ENCODE assay signal across 8 mouse cellular contexts in genomic region chr1:82284403-82284802, GRCm38 (mm10). TPM values are rescaled to one million over a fixed set of nuclear protein-coding genes. Genes with fewer than 3 reads are reported as not detected.
A peak's percentile ranks its signal among the peaks of the same experiment; 100 is the strongest.
DNase-seq lines count a peak whose midpoint lies in the region; ATAC-seq and TF ChIP-seq lines count a peak whose summit lies in the region.

No protein-coding gene starts in this region.

- peaks cover 29% of the 10 kb centered on the region for H3K36me3 ChIP-seq in embryonic facial prominence, embryonic 14.5 days (ENCODE audit: control insufficient read depth, insufficient read depth, low read length)
- H3K36me3 ChIP-seq in hindbrain, postnatal 0 days (ENCODE audit: insufficient read depth, low read length) = no peaks in the 10 kb centered on the region

- 17% methylated on average over 4 of the region's 4 CpGs for WGBS in embryonic facial prominence, embryonic 14.5 days
- WGBS in hindbrain, postnatal 0 days = 4% methylated on average over 4 of the region's 4 CpGs

- DNase-seq in layer of hippocampus, adult 2 months (ENCODE audit: low spot score in 2 of 2) = peak in 1 of 2 experiments; percentile 10
- DNase-seq in layer of hippocampus, adult 11-12 months (ENCODE audit: low spot score) = no peak
- DNase-seq in embryonic facial prominence, embryonic 14.5 days (ENCODE audit: low spot score) = no peak
- DNase-seq in hindbrain, postnatal 0 days (ENCODE audit: low spot score) = no peak
- DNase-seq in naive thymus-derived CD4-positive, alpha-beta T cell, adult 2 months (ENCODE audit: low read depth) = peak; percentile 18
- DNase-seq in layer of hippocampus, adult 9-10 months (ENCODE audit: low spot score) = no peak
- DNase-seq in spleen, adult 18-20 months = no peak
- DNase-seq in spleen, postnatal 36 days (ENCODE audit: low spot score in 2 of 2) = no peak

- TF ChIP-seq CTCF in layer of hippocampus, adult 2 months (conservative IDR thresholded peaks at IDR 0.05) = no peak
- no peak for TF ChIP-seq CTCF in hindbrain, postnatal 0 days (IDR thresholded peaks at IDR 0.05; ENCODE audit: low read depth)

- peak overlapping the region; percentile 71 for H3K9ac ChIP-seq in embryonic facial prominence, embryonic 14.5 days (ENCODE audit: low read depth, low read length)
- H3K9ac ChIP-seq in hindbrain, postnatal 0 days (replicated peaks; ENCODE audit: low read length) = peak overlapping the region; percentile 53

- H3K4me2 ChIP-seq in embryonic facial prominence, embryonic 14.5 days (ENCODE audit: low read depth, low read length) = peak overlapping the region; percentile 57
- peak overlapping the region; percentile 77 for H3K4me2 ChIP-seq in hindbrain, postnatal 0 days (ENCODE audit: low read depth, low read length)

- no peaks in the 10 kb centered on the region for H3K9me3 ChIP-seq in embryonic facial prominence, embryonic 14.5 days (ENCODE audit: control insufficient read depth, low read length)
- no peaks in the 10 kb centered on the region for H3K9me3 ChIP-seq in hindbrain, postnatal 0 days (ENCODE audit: low read length)

- no peaks in the 10 kb centered on the region for H3K27me3 ChIP-seq in embryonic facial prominence, embryonic 14.5 days (replicated peaks; ENCODE audit: control insufficient read depth, insufficient read depth, low read length)
- no peaks in the 10 kb centered on the region for H3K27me3 ChIP-seq in hindbrain, postnatal 0 days (ENCODE audit: insufficient read depth, low read length)

- ATAC-seq in embryonic facial prominence, embryonic 14.5 days (ENCODE audit: low read depth) = no peak
- ATAC-seq in hindbrain, postnatal 0 days = no peak

- peak overlapping the region; percentile 88 for H3K4me3 ChIP-seq in layer of hippocampus, adult 2 months
- peak overlapping the region; percentile 83 for H3K4me3 ChIP-seq in embryonic facial prominence, embryonic 14.5 days (ENCODE audit: low read depth, low read length)
- H3K4me3 ChIP-seq in hindbrain, postnatal 0 days (ENCODE audit: low read length) = peak overlapping the region; percentile 84

- H3K27ac ChIP-seq in layer of hippocampus, adult 2 months = peak overlapping the region; percentile 92
- peak overlapping the region; percentile 90 for H3K27ac ChIP-seq in embryonic facial prominence, embryonic 14.5 days (replicated peaks; ENCODE audit: low read depth, low read length)
- peak overlapping the region; percentile 92 for H3K27ac ChIP-seq in hindbrain, postnatal 0 days

- peaks cover 37% of the 10 kb centered on the region for H3K4me1 ChIP-seq in embryonic facial prominence, embryonic 14.5 days (ENCODE audit: control insufficient read depth, insufficient read depth, low read length)
- peaks cover 27% of the 10 kb centered on the region for H3K4me1 ChIP-seq in hindbrain, postnatal 0 days (ENCODE audit: insufficient read depth, low read length)

RNA-seq across cellular contexts. Expression of gene Irs1, which starts 6.8 kb away (rescaled TPM):
- 10 to 100 TPM; 17.8 to 17.9 TPM for total RNA-seq in layer of hippocampus, adult 2 months (2021)
- polyA plus RNA-seq in embryonic facial prominence, embryonic 14.5 days (2014; fragmentation: Nextera tagmentation; extraction: Ambion mirVana) = 14.8 and 16.1 TPM in 2 replicates
- total RNA-seq in hindbrain, postnatal 0 days (2014; rRNA removed) = 66.7 and 67.2 TPM in 2 replicates
- 5.9 and 6.3 TPM in 2 replicates for polyA plus RNA-seq in hindbrain, postnatal 0 days (2015; fragmentation: Nextera tagmentation; extraction: Ambion mirVana)

RNA-seq across cellular contexts. Expression of gene Rhbdd1, which starts 31.8 kb away (rescaled TPM):
- 1 to 10 TPM; 7.4 to 7.6 TPM for total RNA-seq in layer of hippocampus, adult 2 months (2021)
- polyA plus RNA-seq in embryonic facial prominence, embryonic 14.5 days (2014; fragmentation: Nextera tagmentation; extraction: Ambion mirVana) = 6.7 and 6.8 TPM in 2 replicates
- total RNA-seq in hindbrain, postnatal 0 days (2014; rRNA removed) = 3.8 and 5.1 TPM in 2 replicates
- 2.7 and 3.2 TPM in 2 replicates for polyA plus RNA-seq in hindbrain, postnatal 0 days (2015; fragmentation: Nextera tagmentation; extraction: Ambion mirVana)

RNA-seq across cellular contexts. Expression of gene Gm9747, which starts 51.5 kb away (rescaled TPM):
- not detected for total RNA-seq in layer of hippocampus, adult 2 months (2021)
- polyA plus RNA-seq in embryonic facial prominence, embryonic 14.5 days (2014; fragmentation: Nextera tagmentation; extraction: Ambion mirVana) = 53.6 and 55.0 TPM in 2 replicates
- total RNA-seq in hindbrain, postnatal 0 days (2014; rRNA removed) = not detected in 2 replicates
- polyA plus RNA-seq in hindbrain, postnatal 0 days (2015; fragmentation: Nextera tagmentation; extraction: Ambion mirVana) = 17.5 and 17.7 TPM in 2 replicates
